Mouse (Mus musculus) embryonic facial prominence, embryonic 12.5 days (tissue): Measurements from ENCODE around the gene Adamts6. TPM values are rescaled to one million over a fixed set of nuclear protein-coding genes. Genes with fewer than 3 reads are reported as not detected.

Source experiments
- ATAC-seq: fragments of 200-750 bp; cut with Nextera tagmentation; 2 replicates; pipeline ENCODE4 v1.8.0; 2017; ENCODE audit not compliant: insufficient number of reproducible peaks, insufficient read depth, low FRiP score, low TSS enrichment
- H3K27ac ChIP-seq: fragments of 300-500 bp; sonication (generic); 2 replicates; pipeline ENCODE4 v1.5.1; 2016; ENCODE audit warnings: mild to moderate bottlenecking
- H3K27me3 ChIP-seq: fragments of 300-500 bp; sonication (generic); 2 replicates; pipeline ENCODE4 v1.6.1; 2016; ENCODE audit warnings: mild to moderate bottlenecking, moderate library complexity
- H3K36me3 ChIP-seq: fragments of 300-500 bp; sonication (generic); 2 replicates; pipeline ENCODE4 v1.6.1; 2016; ENCODE audit warnings: mild to moderate bottlenecking
- H3K4me1 ChIP-seq: fragments of 300-500 bp; sonication (generic); 2 replicates; pipeline ENCODE4 v1.6.1; 2016
- H3K4me2 ChIP-seq: fragments of 300-500 bp; sonication (generic); replicated peaks from 2 replicates; pipeline ENCODE4 v1.6.1; 2016; ENCODE audit warnings: mild to moderate bottlenecking, moderate library complexity
- H3K4me3 ChIP-seq: fragments of 300-500 bp; sonication (generic); 2 replicates; pipeline ENCODE4 v1.5.1; 2016; ENCODE audit warnings: mild to moderate bottlenecking
- H3K9ac ChIP-seq: fragments of 300-500 bp; sonication (generic); 2 replicates; pipeline ENCODE4 v1.6.1; 2016; ENCODE audit warnings: mild to moderate bottlenecking, moderate library complexity
- H3K9me3 ChIP-seq: fragments of 300-500 bp; sonication (generic); 2 replicates; pipeline ENCODE4 v1.6.1; 2016; ENCODE audit warnings: mild to moderate bottlenecking, moderate library complexity
- WGBS: fragments of 180-500 bp; shearing (Covaris S2); methylation state at CpG from one replicate; pipeline ENCODE4 v1.1.7; 2016; 5-methylcytosine and 5-hydroxymethylcytosine counted together
- polyA plus RNA-seq: library from polyadenylated mRNA; unstranded; fragments of >200 nt; fragmentation: Nextera tagmentation; extraction: Ambion mirVana; gene quantifications from 2 replicates; pipeline ENCODE4 v1.2.1, GENCODE M21; 2016

The Adamts6 gene
- polyA plus RNA-seq, 1 experiment from 2014 or later, result 5.4 TPM

GRCm38 (mm10) chr13:104476285-104476956, 188.8 kb downstream of the Adamts6 start:
- Histone ChIP-seq H3K4me3 (no peak overlapping the region), H3K36me3 (0 out of 2 replicates have a peak, but pooled peaks cover 5% of the 10 kb centered on the region), H3K4me1 (no peaks in the 10 kb centered on the region), H3K27ac (no peak overlapping the region), H3K4me2 (no peak overlapping the region), H3K9me3 (no peaks in the 10 kb centered on the region), H3K9ac (no peak overlapping the region), H3K27me3 (no peaks in the 10 kb centered on the region)
- WGBS, result 61% methylated on average over 9 of the region's 9 CpGs
- 0 out of 2 replicates have a peak, but pooled peaks have one; percentile 41 for ATAC-seq

GRCm38 (mm10) chr13:104482426-104483089, 194.9 kb downstream of the Adamts6 start:
- Histone ChIP-seq H3K9me3 (no peaks in the 10 kb centered on the region), H3K4me3 (no peak overlapping the region), H3K36me3 (no peaks in the 10 kb centered on the region), H3K4me2 (no peak overlapping the region), H3K9ac (no peak overlapping the region), H3K27me3 (no peaks in the 10 kb centered on the region), H3K4me1 (peaks cover 9% of the 10 kb centered on the region; the same call in 1 of the 2 replicates), H3K27ac (no peak overlapping the region)
- ATAC-seq, result no peak
- 37% methylated on average over 8 of the region's 8 CpGs for WGBS

GRCm38 (mm10) chr13:104483111-104483722, 195.6 kb downstream of the Adamts6 start:
- Histone ChIP-seq H3K36me3 (no peaks in the 10 kb centered on the region), H3K27me3 (no peaks in the 10 kb centered on the region), H3K4me2 (no peak overlapping the region), H3K4me1 (peaks cover 9% of the 10 kb centered on the region; the same call in 1 of the 2 replicates), H3K9me3 (no peaks in the 10 kb centered on the region), H3K4me3 (no peak overlapping the region), H3K9ac (no peak overlapping the region), H3K27ac (no peak overlapping the region)
- no peak for ATAC-seq
- 51% methylated on average over 12 of the region's 12 CpGs for WGBS

DNA sequence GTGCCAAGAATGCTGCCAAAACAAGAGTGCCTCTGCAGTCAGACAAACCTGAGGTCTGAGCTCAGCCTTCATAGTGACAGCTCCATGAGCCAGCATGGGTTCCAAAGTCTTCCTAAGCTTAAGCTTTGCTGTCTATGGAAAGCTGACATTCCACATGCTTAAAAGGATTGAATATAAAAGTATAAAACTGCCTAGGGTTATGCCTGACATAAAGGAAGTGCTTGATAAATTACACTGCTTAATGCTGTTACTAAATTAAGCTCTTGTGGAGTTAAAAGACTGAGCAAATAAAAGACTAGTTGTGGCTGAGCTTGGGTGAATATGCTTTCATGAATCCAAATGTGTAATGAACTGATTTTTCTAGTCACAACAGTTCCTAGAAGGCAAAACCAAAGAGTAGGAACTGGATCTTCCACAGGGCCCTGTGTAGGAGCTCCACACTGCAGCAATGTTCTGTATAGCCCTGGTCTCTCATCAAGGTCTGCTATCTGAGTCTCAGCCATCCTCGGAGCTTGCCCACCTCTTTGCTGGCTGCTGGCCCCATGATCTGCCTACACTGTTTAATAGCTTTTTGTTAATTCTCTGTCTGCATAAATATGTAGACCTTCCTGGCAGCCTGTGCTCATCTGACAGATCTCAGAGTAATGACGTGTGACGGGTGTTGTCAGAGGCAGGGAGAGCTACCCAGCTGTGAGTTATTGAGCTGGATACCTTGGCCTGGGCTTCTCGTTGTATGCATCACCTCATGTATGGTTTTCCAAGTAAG, 203.6 kb downstream of the Adamts6 start:
- 78% methylated on average over 4 of the region's 4 CpGs for WGBS
- ATAC-seq, result no peak

GRCm38 (mm10) chr13:104493466-104493993, 205.9 kb downstream of the Adamts6 start:
- no peak overlapping the region for H3K9ac ChIP-seq

More for the DNA sequence above, 203.6 kb downstream of the Adamts6 start:
- Histone ChIP-seq H3K36me3 (no peaks in the 10 kb centered on the region), H3K4me2 (no peak overlapping the region), H3K9me3 (no peaks in the 10 kb centered on the region), H3K27me3 (no peaks in the 10 kb centered on the region), H3K4me3 (no peak overlapping the region), H3K4me1 (no peaks in the 10 kb centered on the region), H3K27ac (no peak overlapping the region), H3K9ac (no peak overlapping the region)

GRCm38 (mm10) chr13:104494200-104494873, 206.7 kb downstream of the Adamts6 start:
- ATAC-seq, result no peak
- Histone ChIP-seq H3K9ac (no peak overlapping the region), H3K36me3 (no peaks in the 10 kb centered on the region), H3K27ac (no peak overlapping the region), H3K27me3 (no peaks in the 10 kb centered on the region), H3K4me3 (no peak overlapping the region), H3K4me2 (no peak overlapping the region), H3K9me3 (no peaks in the 10 kb centered on the region), H3K4me1 (no peaks in the 10 kb centered on the region)
- whole genome bisulfite sequencing, result 55% methylated on average over 8 of the region's 8 CpGs

More at GRCm38 (mm10) chr13:104493466-104493993, 205.9 kb downstream of the Adamts6 start:
- Histone ChIP-seq H3K36me3 (no peaks in the 10 kb centered on the region), H3K4me2 (no peak overlapping the region), H3K4me3 (no peak overlapping the region), H3K9me3 (no peaks in the 10 kb centered on the region), H3K27me3 (no peaks in the 10 kb centered on the region), H3K4me1 (no peaks in the 10 kb centered on the region), H3K27ac (no peak overlapping the region)
- ATAC-seq, result no peak
- WGBS, result 71% methylated on average over 8 of the region's 8 CpGs

- no peak for ATAC-seq
- no peak overlapping the region for H3K4me2 ChIP-seq
- no peaks in the 10 kb centered on the region for H3K4me1 ChIP-seq
- H3K4me3 ChIP-seq, result no peak overlapping the region
- no peaks in the 10 kb centered on the region for H3K36me3 ChIP-seq
- no peaks in the 10 kb centered on the region for H3K27me3 ChIP-seq
- no peaks in the 10 kb centered on the region for H3K9me3 ChIP-seq
- H3K9ac ChIP-seq, result no peak overlapping the region
- 80% methylated on average over 3 of the region's 3 CpGs for WGBS
- no peak overlapping the region for H3K27ac ChIP-seq
These were observed 210.0 kb downstream of the Adamts6 start for GRCm38 (mm10) chr13:104497592-104497991.

DNA sequence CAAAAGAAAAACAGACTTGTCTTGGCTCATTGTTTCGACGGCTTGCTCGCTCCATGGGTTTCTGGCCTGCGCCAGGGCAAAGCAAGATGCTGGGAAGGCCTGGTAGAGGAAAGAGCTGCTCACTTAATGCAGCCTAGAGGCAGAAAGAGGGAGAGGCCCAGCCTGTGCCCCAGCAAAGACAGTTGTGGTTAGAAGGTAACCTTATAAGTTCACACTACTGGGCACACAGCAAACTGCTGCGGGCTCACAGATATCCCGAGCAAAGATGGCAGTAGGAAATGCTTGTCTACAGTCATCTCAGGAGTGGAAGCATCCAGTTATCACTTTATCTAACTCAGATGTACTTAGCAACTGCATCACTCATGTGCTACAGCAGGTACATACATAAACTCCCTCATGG, 211.0 kb downstream of the Adamts6 start:
- Histone ChIP-seq H3K36me3 (no peaks in the 10 kb centered on the region), H3K9me3 (no peaks in the 10 kb centered on the region), H3K4me1 (no peaks in the 10 kb centered on the region), H3K9ac (no peak overlapping the region), H3K4me2 (no peak overlapping the region), H3K27me3 (no peaks in the 10 kb centered on the region), H3K27ac (no peak overlapping the region), H3K4me3 (no peak overlapping the region)
- ATAC-seq, result no peak
- WGBS, result 96% methylated on average over 6 of the region's 6 CpGs

GRCm38 (mm10) chr13:104499116-104500040, 211.7 kb downstream of the Adamts6 start:
- H3K9me3 ChIP-seq, result no peaks in the 10 kb centered on the region
- H3K9ac ChIP-seq, result no peak overlapping the region
- no peak overlapping the region for H3K4me3 ChIP-seq
- 0 out of 2 replicates have a peak, but pooled peaks have one; percentile 31 for ATAC-seq
- no peaks in the 10 kb centered on the region for H3K4me1 ChIP-seq
- H3K36me3 ChIP-seq, result no peaks in the 10 kb centered on the region
- 64% methylated on average over 9 of the region's 9 CpGs for WGBS
- H3K27me3 ChIP-seq, result no peaks in the 10 kb centered on the region
- H3K27ac ChIP-seq, result no peak overlapping the region
- H3K4me2 ChIP-seq, result no peak overlapping the region

GRCm38 (mm10) chr13:104502406-104502805, 214.8 kb downstream of the Adamts6 start:
- WGBS, result 90% methylated on average over 7 of the region's 7 CpGs

More at GRCm38 (mm10) chr13:104502406-104502805, 214.8 kb downstream of the Adamts6 start:
- Histone ChIP-seq H3K27ac (no peak overlapping the region), H3K4me3 (no peak overlapping the region), H3K36me3 (no peaks in the 10 kb centered on the region), H3K9ac (no peak overlapping the region), H3K27me3 (no peaks in the 10 kb centered on the region), H3K4me2 (no peak overlapping the region), H3K4me1 (no peaks in the 10 kb centered on the region), H3K9me3 (no peaks in the 10 kb centered on the region)
- no peak for ATAC-seq
